Mouse (Mus musculus) C2C12 (cell line): ENCODE measurements around the gene Kank3. TPM values are rescaled to one million over a fixed set of nuclear protein-coding genes. Genes with fewer than 3 reads are reported as not detected.

ENCODE experiments used
- H3K27me3 ChIP-seq: one replicate; pipeline ENCODE4 v1.6.1; 2011; ENCODE audit not compliant: control insufficient read depth, insufficient read depth, insufficient read length
- H3K36me3 ChIP-seq: one replicate; pipeline ENCODE4 v1.6.1; 2011; ENCODE audit not compliant: control insufficient read depth, insufficient read depth
- H3K4me3 ChIP-seq: one replicate; pipeline ENCODE4 v1.5.1; 2011; ENCODE audit warnings: mild to moderate bottlenecking, control low read depth; ENCODE audit not compliant: poor library complexity, insufficient read depth, severe bottlenecking
- H3K79me2 ChIP-seq: one replicate; pipeline ENCODE4 v1.6.1; 2011; ENCODE audit not compliant: control insufficient read depth, insufficient read depth
- H3K79me3 ChIP-seq: one replicate; pipeline ENCODE4 v1.6.1; 2011; ENCODE audit warnings: low read depth, control low read depth
- H3ac ChIP-seq: one replicate; pipeline ENCODE3; 2011; ENCODE audit warnings: low read depth; ENCODE audit not compliant: control insufficient read depth, insufficient read length
- CEBPB ChIP-seq: IDR thresholded peaks from one replicate; pipeline ENCODE4 v1.6.1; 2011; ENCODE audit warnings: low read depth, mild to moderate bottlenecking, control low read depth, moderate library complexity
- CTCF ChIP-seq: IDR thresholded peaks from one replicate; pipeline ENCODE4 v1.5.1; 2011; ENCODE audit not compliant: control insufficient read depth, insufficient read depth, insufficient read length
- FOSL1 ChIP-seq: IDR thresholded peaks from one replicate; pipeline ENCODE4 v1.8.0; 2011; ENCODE audit warnings: mild to moderate bottlenecking, low read length; ENCODE audit not compliant: poor library complexity, insufficient read depth, severe bottlenecking
- MAX ChIP-seq: IDR thresholded peaks from one replicate; pipeline ENCODE4 v1.6.1; 2011; ENCODE audit warnings: mild to moderate bottlenecking, control low read depth
- MYOD1 ChIP-seq: IDR thresholded peaks from one replicate; pipeline ENCODE4 v1.6.1; 2011; ENCODE audit warnings: low read depth; ENCODE audit not compliant: control insufficient read depth, insufficient read length
- MYOG ChIP-seq: IDR thresholded peaks from one replicate; pipeline ENCODE4 v1.6.1; 2011; ENCODE audit not compliant: control insufficient read depth, insufficient read length; ENCODE audit errors: extremely low read depth
- USF1 ChIP-seq: IDR thresholded peaks from one replicate; pipeline ENCODE4 v1.6.1; 2011; ENCODE audit warnings: low read depth, mild to moderate bottlenecking, control low read depth, moderate library complexity
- polyA plus RNA-seq: library from polyadenylated mRNA; unstranded; fragments of >200 nt; fragmentation: generic; extraction: Trizol; gene quantifications from one replicate; pipeline ENCODE4 v1.2.1, GENCODE M21; 2012; ENCODE audit warnings: missing spikeins

Kank3 gene
- polyA plus RNA-seq, 1 experiment: 5.0 TPM

DNA sequence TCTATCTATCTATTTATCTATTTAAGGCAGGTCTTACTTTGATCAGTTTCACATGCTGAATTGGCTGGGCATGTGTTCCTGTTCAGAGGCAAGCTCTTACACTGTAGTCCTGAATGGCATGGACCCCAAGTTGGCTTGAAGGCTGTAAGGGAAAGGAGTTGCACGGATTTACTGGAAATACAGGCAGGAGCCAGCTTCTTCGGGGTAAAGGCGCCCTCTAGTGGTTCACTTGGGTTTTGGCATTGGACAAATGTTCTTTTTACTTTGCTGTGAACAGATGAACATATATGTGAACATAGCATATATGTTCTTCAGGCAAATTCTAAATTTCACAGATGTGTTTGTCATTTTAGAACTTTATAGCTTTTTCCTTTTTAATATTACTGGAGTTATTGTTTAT lies 16.5 kb downstream of the Kank3 start:
- Histone ChIP-seq H3ac (no peak overlapping the region), H3K36me3 (peaks cover 45% of the 10 kb centered on the region), H3K27me3 (no peaks in the 10 kb centered on the region), H3K79me3 (peaks cover 50% of the 10 kb centered on the region), H3K79me2 (peaks cover 69% of the 10 kb centered on the region), H3K4me3 (no peak overlapping the region)
- TF ChIP-seq USF1 (no peak), CTCF (peak; percentile 55), MYOG (no peak)

DNA sequence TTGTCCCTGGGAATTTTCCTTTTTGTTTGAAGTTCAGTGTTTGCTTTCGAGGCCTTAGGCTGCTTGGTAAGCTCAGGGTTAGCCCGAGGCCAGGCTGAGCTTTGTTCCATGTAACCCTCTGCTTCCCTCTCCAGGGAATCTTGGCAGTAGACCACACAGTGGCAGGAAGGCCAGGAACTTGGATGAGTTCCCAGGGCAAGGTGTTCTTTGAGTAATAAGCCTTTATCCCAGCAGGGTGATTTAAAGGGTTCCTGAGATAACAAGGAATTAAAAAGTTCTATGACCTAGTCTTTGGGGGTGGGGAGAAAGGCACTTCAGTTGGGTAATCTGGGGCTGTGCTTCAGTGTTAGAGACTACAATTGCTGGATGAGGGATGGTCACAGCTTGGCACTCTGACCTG lies 18.6 kb downstream of the Kank3 start:
- H3K4me3 ChIP-seq: no peak overlapping the region

DNA sequence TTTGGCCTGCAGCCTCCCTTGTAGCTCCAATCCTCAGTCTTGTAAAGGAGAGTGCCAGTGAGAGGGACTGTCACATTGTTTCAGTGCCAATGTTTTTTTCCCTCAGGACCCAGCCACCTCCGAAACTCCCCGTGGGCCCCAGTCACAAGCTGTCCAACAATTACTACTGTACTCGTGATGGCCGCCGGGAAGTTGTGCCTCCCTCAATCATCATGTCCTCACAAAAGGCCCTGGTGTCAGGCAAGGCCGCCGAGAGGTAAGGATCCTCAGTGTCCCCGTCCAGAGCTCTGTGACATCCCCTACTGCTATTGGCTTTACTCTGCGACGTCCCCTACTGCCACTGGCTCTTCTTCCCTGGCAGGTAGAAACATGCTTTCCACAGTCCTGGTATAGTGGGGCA lies 19.2 kb downstream of the Kank3 start:
- Histone ChIP-seq H3K4me3 (no peak overlapping the region), H3K36me3 (peaks cover 51% of the 10 kb centered on the region), H3ac (no peak overlapping the region), H3K79me2 (peaks cover 46% of the 10 kb centered on the region), H3K79me3 (peaks cover 28% of the 10 kb centered on the region), H3K27me3 (no peaks in the 10 kb centered on the region)
- no peak for TF ChIP-seq MYOG
- TF ChIP-seq USF1: no peak
- TF ChIP-seq CTCF: no peak
- TF ChIP-seq MYOD1: no peak
- TF ChIP-seq MAX: no peak
- TF ChIP-seq FOSL1: no peak
- no peak for TF ChIP-seq CEBPB

More for the DNA sequence above, 18.6 kb downstream of the Kank3 start:
- Histone ChIP-seq H3K79me3 (peaks cover 31% of the 10 kb centered on the region), H3K27me3 (no peaks in the 10 kb centered on the region), H3K79me2 (peaks cover 48% of the 10 kb centered on the region), H3K36me3 (peaks cover 44% of the 10 kb centered on the region), H3ac (no peak overlapping the region)
- TF ChIP-seq FOSL1 (no peak), USF1 (no peak), MAX (no peak), CTCF (no peak), CEBPB (no peak), MYOG (no peak), MYOD1 (no peak)

DNA sequence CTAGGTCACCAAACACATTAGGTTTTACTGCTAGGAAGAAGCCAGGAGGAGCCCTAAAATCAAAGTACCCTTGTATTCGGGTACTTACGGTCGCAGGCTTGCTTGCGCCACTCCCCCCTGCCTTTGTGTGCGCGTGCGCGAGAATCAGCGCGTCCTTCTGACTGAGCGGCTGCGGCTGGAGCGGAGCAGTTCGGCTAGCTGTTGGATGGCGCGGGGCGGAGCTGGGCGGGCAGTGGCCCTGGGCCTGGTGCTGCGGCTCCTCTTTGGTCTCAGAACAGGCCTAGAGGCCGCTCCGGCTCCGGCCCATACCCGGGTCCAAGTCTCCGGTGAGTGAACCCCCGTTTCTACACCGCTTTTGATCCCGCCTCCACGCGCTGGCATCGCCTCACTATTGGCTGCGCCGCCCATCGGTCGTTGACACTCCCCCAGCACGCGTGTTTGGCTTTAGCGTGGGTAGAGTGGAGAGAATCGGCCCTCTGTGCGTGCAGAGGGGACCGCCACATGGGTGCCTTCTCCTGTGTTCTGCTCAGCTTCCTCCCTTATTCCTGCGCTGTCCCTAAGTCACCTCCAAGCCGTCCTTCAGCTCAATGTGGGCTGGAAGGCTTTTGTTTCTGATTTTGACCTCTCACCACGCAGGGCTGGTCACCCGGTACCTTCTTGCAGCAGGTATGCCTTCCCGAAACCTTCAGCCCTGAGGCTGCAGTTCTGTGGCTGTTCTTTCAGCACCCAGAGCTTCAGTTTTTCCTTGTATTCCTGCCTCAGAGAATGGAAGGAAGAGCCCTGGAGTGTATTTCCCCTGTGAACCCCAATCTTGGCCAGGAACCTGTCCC lies 32.9 kb downstream of the Kank3 start, which contains the start of gene Cd320:
TSS of gene Cd320 (plus strand) at position 126 of the 830 bp plus-strand sequence.
- TF ChIP-seq CEBPB (peak; percentile 60), FOSL1 (no peak), MYOG (no peak), MAX (peak; percentile 13)
- H3K79me2 ChIP-seq: peaks cover 10% of the 10 kb centered on the region
- H3K4me3 ChIP-seq: peak within 1 kb of the TSS; percentile 63
- no peaks in the 10 kb centered on the region for H3K79me3 ChIP-seq
- H3ac ChIP-seq: peak within 1 kb of the TSS; percentile 87
- peaks cover 22% of the 10 kb centered on the region for H3K36me3 ChIP-seq
- no peaks in the 10 kb centered on the region for H3K27me3 ChIP-seq

DNA sequence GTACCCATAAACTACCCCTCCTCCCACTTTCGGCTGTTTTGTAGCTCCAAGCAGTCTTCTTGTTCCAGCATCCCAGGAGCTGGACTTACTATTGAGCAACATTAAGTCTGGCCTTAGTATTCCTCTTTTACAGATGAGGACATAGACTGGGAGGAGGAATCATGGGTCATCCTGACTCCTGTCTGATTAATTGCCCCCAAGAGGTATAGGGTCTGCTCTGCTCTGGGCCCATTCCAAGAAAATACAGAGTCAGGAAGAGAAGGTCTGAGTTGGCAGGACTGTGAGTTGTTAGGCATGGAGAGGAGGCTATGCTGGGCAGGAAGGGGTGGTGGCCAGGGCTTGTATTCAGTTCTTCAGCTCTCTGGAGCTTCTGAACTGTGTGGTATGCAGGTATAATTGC lies 33.9 kb downstream of the Kank3 start:
- TF ChIP-seq CEBPB (no peak), MAX (no peak), MYOG (no peak), FOSL1 (no peak), USF1 (no peak), CTCF (no peak), MYOD1 (no peak)
- Histone ChIP-seq H3ac (no peak overlapping the region), H3K4me3 (no peak overlapping the region), H3K79me3 (no peaks in the 10 kb centered on the region), H3K36me3 (peaks cover 12% of the 10 kb centered on the region), H3K27me3 (no peaks in the 10 kb centered on the region), H3K79me2 (peaks cover 10% of the 10 kb centered on the region)

DNA sequence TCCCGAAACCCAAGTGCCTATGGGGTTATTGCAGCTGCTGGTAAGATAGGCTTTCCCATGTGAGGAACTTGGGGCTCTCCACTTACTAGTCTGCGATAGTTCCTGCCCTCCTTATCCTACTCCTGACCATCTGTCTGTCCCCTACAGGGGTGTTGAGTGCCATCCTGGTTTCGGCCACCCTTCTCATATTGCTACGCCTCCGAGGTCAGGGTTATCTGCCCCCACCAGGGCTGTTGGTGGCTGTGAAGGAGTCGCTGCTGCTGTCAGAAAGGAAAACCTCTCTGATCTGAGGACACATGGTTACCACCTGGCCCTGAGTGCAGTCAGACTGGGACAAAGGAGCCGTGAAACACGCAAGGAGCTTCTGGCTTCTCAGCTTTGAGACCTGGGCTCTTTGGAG lies 37.8 kb downstream of the Kank3 start:
- TF ChIP-seq CEBPB: no peak
- no peak for TF ChIP-seq MAX
- TF ChIP-seq MYOD1: no peak
- no peak for TF ChIP-seq CTCF
- TF ChIP-seq FOSL1: no peak
- no peak for TF ChIP-seq MYOG
- no peak for TF ChIP-seq USF1
- no peak overlapping the region for H3ac ChIP-seq

More for the DNA sequence above, 37.8 kb downstream of the Kank3 start:
- H3K79me2 ChIP-seq: peaks cover 10% of the 10 kb centered on the region
- H3K36me3 ChIP-seq: no peaks in the 10 kb centered on the region
- no peaks in the 10 kb centered on the region for H3K79me3 ChIP-seq
- no peak overlapping the region for H3K4me3 ChIP-seq
- no peaks in the 10 kb centered on the region for H3K27me3 ChIP-seq
